Mouse (Mus musculus) lung, postnatal 0 days (tissue): Measurements from ENCODE around the gene Iqcn.

ENCODE experiments used
- CTCF ChIP-seq: IDR thresholded peaks from 2 replicates; pipeline ENCODE4 v1.5.1; 2016; ENCODE audit warnings: antibody characterized with exemption, mild to moderate bottlenecking
- EP300 ChIP-seq: IDR thresholded peaks from 2 replicates; pipeline ENCODE4 v1.6.1; 2016; ENCODE audit warnings: antibody characterized with exemption, mild to moderate bottlenecking, control low read depth

- TF ChIP-seq CTCF (no peak), EP300 (no peak)
These were observed 38.6 kb upstream of the Iqcn start for GRCm38 (mm10) chr8:70664631-70665030.
